Mouse (Mus musculus) liver, postnatal 0 days (tissue): ENCODE data around the gene Ccdc40. TPM values are rescaled to one million over a fixed set of nuclear protein-coding genes. Genes with fewer than 3 reads are reported as not detected.
A peak's percentile ranks its signal among the peaks of the same experiment; 100 is the strongest.

Source experiments
- ATAC-seq: fragments of 200-750 bp; cut with Nextera tagmentation; 2 replicates; pipeline ENCODE4 v1.8.0; 2017; ENCODE audit warnings: mild to moderate bottlenecking, moderate library complexity
- DNase-seq: peaks from one replicate; pipeline ENCODE4 v3.0.0-alpha.2; 2016
- H3K27ac ChIP-seq: fragments of 300-500 bp; sonication (generic); 2 replicates; pipeline ENCODE4 v1.5.1; 2014; ENCODE audit warnings: antibody characterized with exemption, moderate library complexity, mild to moderate bottlenecking, low read depth
- H3K27me3 ChIP-seq: fragments of 300-500 bp; sonication (generic); 2 replicates; pipeline ENCODE4 v1.6.1; 2014; ENCODE audit warnings: low read length, control low read depth, mixed read lengths; ENCODE audit not compliant: insufficient read depth
- H3K36me3 ChIP-seq: fragments of 300-500 bp; sonication (generic); replicated peaks from 2 replicates; pipeline ENCODE4 v1.6.1; 2014; ENCODE audit warnings: mild to moderate bottlenecking, control low read depth, low read length, moderate library complexity, mixed read lengths; ENCODE audit not compliant: insufficient read depth
- H3K4me1 ChIP-seq: fragments of 300-500 bp; sonication (generic); 2 replicates; pipeline ENCODE4 v1.6.1; 2014; ENCODE audit warnings: antibody characterized with exemption, mild to moderate bottlenecking, control low read depth; ENCODE audit not compliant: insufficient read depth
- H3K4me2 ChIP-seq: fragments of 300-500 bp; sonication (generic); 2 replicates; pipeline ENCODE4 v1.6.1; 2014; ENCODE audit warnings: low read depth, mild to moderate bottlenecking, low read length, moderate library complexity, mixed read lengths
- H3K4me3 ChIP-seq: fragments of 300-500 bp; sonication (generic); 2 replicates; pipeline ENCODE4 v1.5.1; 2014; ENCODE audit warnings: low read depth, low read length
- H3K9ac ChIP-seq: fragments of 300-500 bp; sonication (generic); replicated peaks from 2 replicates; pipeline ENCODE4 v1.6.1; 2014; ENCODE audit warnings: mild to moderate bottlenecking, moderate library complexity
- H3K9me3 ChIP-seq: fragments of 300-500 bp; sonication (generic); 2 replicates; pipeline ENCODE4 v1.6.1; 2016; ENCODE audit warnings: mild to moderate bottlenecking, control low read depth, low read length, mixed read lengths
- CTCF ChIP-seq: sonication (generic); IDR thresholded peaks from 2 replicates; pipeline ENCODE4 v1.5.1; 2016; ENCODE audit warnings: antibody characterized with exemption, low read depth
- EP300 ChIP-seq: IDR thresholded peaks from 2 replicates; pipeline ENCODE4 v1.6.1; 2016; ENCODE audit warnings: antibody characterized with exemption, low read depth, mild to moderate bottlenecking
- WGBS: fragments of 180-500 bp; shearing (Covaris S2); extraction: QIAGEN DNeasy Blood & Tissue Kit; methylation state at CpG from one replicate; pipeline ENCODE4 v1.1.7; 2014; ENCODE audit not compliant: insufficient replicate concordance; 5-methylcytosine and 5-hydroxymethylcytosine counted together
- polyA plus RNA-seq: library from polyadenylated mRNA; unstranded; fragments of >200 nt; fragmentation: Nextera tagmentation; extraction: Ambion mirVana; gene quantifications from 2 replicates; pipeline ENCODE4 v1.2.1, GENCODE M21; 2015

Ccdc40 gene
- polyA plus RNA-seq, 1 experiment from 2014 or later, result 0.95 TPM

DNA sequence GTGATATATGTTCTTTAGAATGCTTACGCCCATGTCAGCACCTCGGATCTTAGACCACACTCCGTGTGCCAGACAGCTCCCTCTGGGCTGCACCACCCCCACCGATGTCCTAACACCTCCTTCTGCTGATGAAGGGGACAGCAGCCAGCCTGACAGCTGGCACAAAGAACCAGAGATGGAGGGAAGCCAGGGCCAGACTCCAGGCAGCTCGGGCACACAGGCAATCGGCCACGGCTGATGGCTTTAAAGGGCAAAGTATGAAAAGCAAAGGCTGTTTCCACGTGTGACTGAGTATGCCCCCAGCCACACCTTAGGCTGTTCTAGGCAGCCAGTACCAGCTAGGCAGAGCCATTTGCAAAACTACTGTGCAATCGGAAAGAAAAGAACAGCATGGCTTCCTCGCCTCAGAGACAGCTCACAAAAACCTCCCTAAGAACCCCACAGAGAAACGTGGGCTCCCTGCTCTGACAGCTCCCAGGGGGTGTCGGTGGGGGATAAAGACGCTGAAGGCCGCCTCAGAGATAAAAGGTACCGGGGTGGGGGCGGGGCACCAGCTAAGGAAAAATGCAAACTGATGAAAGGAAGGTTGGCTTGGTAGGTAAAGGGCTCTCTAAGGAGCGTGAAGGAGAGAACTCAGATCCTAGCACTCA lies 8.4 kb upstream of the Ccdc40 start:
- Histone ChIP-seq H3K27me3 (no peaks in the 10 kb centered on the region), H3K9ac (no peak overlapping the region), H3K36me3 (no peaks in the 10 kb centered on the region), H3K4me1 (peaks cover 18% of the 10 kb centered on the region), H3K9me3 (no peaks in the 10 kb centered on the region), H3K4me3 (no peak overlapping the region), H3K4me2 (no peak overlapping the region), H3K27ac (no peak overlapping the region; the same call in 1 of the 2 replicates)
- DNase-seq, result no peak
- TF ChIP-seq EP300 (no peak), CTCF (no peak)
- ATAC-seq, result no peak
- WGBS, result 51% methylated on average over 17 of the region's 17 CpGs

DNA sequence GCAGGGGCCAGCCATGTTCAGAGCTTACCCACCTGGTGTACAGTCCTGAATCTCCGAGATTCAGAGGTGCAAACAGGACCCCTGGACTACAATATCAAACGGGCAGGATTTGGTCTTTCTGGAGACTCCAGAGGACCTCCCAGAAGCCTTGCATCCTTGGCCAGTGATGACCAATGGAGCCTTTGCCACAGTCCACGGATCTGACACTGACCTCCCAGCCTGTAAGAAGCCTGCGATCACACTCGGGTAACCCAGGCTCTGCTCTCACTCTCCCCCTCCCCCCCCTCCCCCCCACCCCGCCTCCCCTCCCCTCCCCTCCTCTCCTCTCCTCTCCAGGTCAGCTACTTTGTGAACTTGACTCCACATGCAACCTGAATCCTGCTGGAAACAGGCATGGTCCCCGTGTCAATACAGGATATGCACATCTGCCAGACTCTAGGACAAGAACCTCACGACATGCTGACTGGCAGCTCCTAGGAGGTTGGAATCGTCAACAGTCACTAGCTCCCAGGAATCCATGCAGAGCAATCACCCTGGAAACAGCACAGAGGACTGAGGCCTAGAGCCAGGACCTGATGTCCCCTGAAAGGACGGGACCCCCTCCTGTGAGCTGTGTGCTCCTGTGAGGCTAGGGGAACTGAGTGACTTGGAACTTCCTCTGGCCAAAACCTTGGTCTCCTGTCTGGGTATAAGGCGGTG lies 6.4 kb upstream of the Ccdc40 start:
- no peak for ATAC-seq
- Histone ChIP-seq H3K36me3 (no peaks in the 10 kb centered on the region), H3K4me3 (no peak overlapping the region), H3K9ac (no peak overlapping the region), H3K27ac (no peak overlapping the region), H3K4me2 (no peak overlapping the region), H3K4me1 (0 out of 2 replicates have a peak, but pooled peaks cover 4% of the 10 kb centered on the region), H3K27me3 (0 out of 2 replicates have a peak, but pooled peaks cover 3% of the 10 kb centered on the region), H3K9me3 (no peaks in the 10 kb centered on the region)
- no peak for TF ChIP-seq CTCF
- no peak for TF ChIP-seq EP300
- DNase-seq, result no peak
- 53% methylated on average over 11 of the region's 11 CpGs for WGBS

GRCm38 (mm10) chr11:119223124-119223890 lies 5.1 kb upstream of the Ccdc40 start:
- no peak overlapping the region for H3K4me2 ChIP-seq
- no peak for TF ChIP-seq CTCF
- no peak for TF ChIP-seq EP300
- ATAC-seq (no peak), DNase-seq (peak; percentile 14)
- H3K27me3 ChIP-seq, result 0 out of 2 replicates have a peak, but pooled peaks cover 7% of the 10 kb centered on the region
- H3K27ac ChIP-seq, result no peak overlapping the region
- H3K4me1 ChIP-seq, result peaks cover 10% of the 10 kb centered on the region; the same call in 1 of the 2 replicates
- H3K9me3 ChIP-seq, result no peaks in the 10 kb centered on the region
- 71% methylated on average over 20 of the region's 20 CpGs for WGBS
- no peak overlapping the region for H3K4me3 ChIP-seq
- no peaks in the 10 kb centered on the region for H3K36me3 ChIP-seq
- H3K9ac ChIP-seq, result no peak overlapping the region

GRCm38 (mm10) chr11:119224926-119225325 lies 3.4 kb upstream of the Ccdc40 start:
- TF ChIP-seq CTCF (no peak), EP300 (no peak)
- no peak for ATAC-seq
- peaks cover 18% of the 10 kb centered on the region for H3K4me1 ChIP-seq
- H3K9me3 ChIP-seq, result no peaks in the 10 kb centered on the region
- peaks cover 22% of the 10 kb centered on the region for H3K27me3 ChIP-seq
- H3K27ac ChIP-seq, result no peak overlapping the region
- H3K4me2 ChIP-seq, result no peak overlapping the region
- no peak for DNase-seq
- no peaks in the 10 kb centered on the region for H3K36me3 ChIP-seq
- H3K4me3 ChIP-seq, result no peak overlapping the region
- WGBS, result 80% methylated on average over 6 of the region's 6 CpGs
- no peak overlapping the region for H3K9ac ChIP-seq

- TF ChIP-seq EP300 (no peak), CTCF (no peak)
- WGBS, result 74% methylated on average over 9 of the region's 9 CpGs
- no peak for ATAC-seq
- H3K9me3 ChIP-seq, result no peaks in the 10 kb centered on the region
- no peak overlapping the region for H3K4me2 ChIP-seq
- H3K27ac ChIP-seq, result no peak overlapping the region
- peaks cover 15% of the 10 kb centered on the region for H3K4me1 ChIP-seq
- H3K36me3 ChIP-seq, result no peaks in the 10 kb centered on the region
- DNase-seq, result no peak
- H3K27me3 ChIP-seq, result peaks cover 27% of the 10 kb centered on the region
- H3K9ac ChIP-seq, result no peak overlapping the region
- no peak overlapping the region for H3K4me3 ChIP-seq
These were observed 2.7 kb upstream of the Ccdc40 start for GRCm38 (mm10) chr11:119225634-119226033.

- peak overlapping the region; percentile 65 for H3K4me3 ChIP-seq
These were observed 781 bp upstream of the Ccdc40 start for GRCm38 (mm10) chr11:119227591-119227990.

More at GRCm38 (mm10) chr11:119227591-119227990, 781 bp upstream of the Ccdc40 start:
- no peak for DNase-seq
- TF ChIP-seq CTCF (no peak), EP300 (no peak)
- H3K36me3 ChIP-seq, result no peaks in the 10 kb centered on the region
- no peak overlapping the region for H3K27ac ChIP-seq
- H3K27me3 ChIP-seq, result peaks cover 27% of the 10 kb centered on the region
- peaks cover 15% of the 10 kb centered on the region for H3K4me1 ChIP-seq
- H3K9me3 ChIP-seq, result no peaks in the 10 kb centered on the region
- 4% methylated on average over 12 of the region's 12 CpGs for WGBS
- H3K9ac ChIP-seq, result peak overlapping the region; percentile 70
- H3K4me2 ChIP-seq, result peak overlapping the region; percentile 86
- ATAC-seq, result no peak
